Mouse (Mus musculus): ENCODE measurements around the gene C9orf72. TPM values are rescaled to one million over a fixed set of nuclear protein-coding genes. Genes with fewer than 3 reads are reported as not detected.

Gene C9orf72
- total RNA-seq, 2 experiments from 2014 or later = 28.4 to 31.2 TPM

GRCm38 (mm10) chr4:35146597-35146996 is 79.4 kb downstream of the C9orf72 start:
- intact Hi-C loops (cut with DNase I) = no loop called here
- DNase-seq (ENCODE audit: low spot score in 2 of 2) = no peak

- no peak for DNase-seq (ENCODE audit: low spot score in 2 of 2)
- intact Hi-C loops (cut with DNase I) = no loop called here
Measured at GRCm38 (mm10) chr4:35145726-35146125, 80.2 kb downstream of the C9orf72 start.

- intact Hi-C loops (cut with DNase I) = no loop called here
- DNase-seq (ENCODE audit: low spot score in 2 of 2) = no peak
Measured at GRCm38 (mm10) chr4:35143472-35144102, 82.4 kb downstream of the C9orf72 start.

Other genes with a start within 250 kb of the C9orf72 start
- not detected for gene Ifnk, start 74.1 kb downstream of the C9orf72 start, total RNA-seq (2021)
- 1 to 10 TPM; 2.6 to 6.5 TPM for gene Mob3b, start 68.7 kb downstream of the C9orf72 start, total RNA-seq (2021)